Mouse (Mus musculus) thymus, adult 2 months (tissue): ENCODE measurements around the gene Tlcd1.

Source experiments
- CTCF ChIP-seq: fragments of 200-500 bp; IDR thresholded peaks from 2 replicates; pipeline ENCODE4 v1.5.1; 2012; ENCODE audit warnings: mild to moderate bottlenecking, control low read depth, low read length, moderate library complexity, borderline replicate concordance; ENCODE audit not compliant: control insufficient read depth, poor library complexity, insufficient read depth; ENCODE audit errors: extremely low read depth
- POLR2A ChIP-seq: fragments of 200-500 bp; IDR thresholded peaks from 2 replicates; pipeline ENCODE4 v1.6.1; 2012; ENCODE audit warnings: mild to moderate bottlenecking, low read length, control low read depth, moderate library complexity; ENCODE audit not compliant: control insufficient read depth, poor library complexity, insufficient read depth; ENCODE audit errors: extremely low read depth

DNA sequence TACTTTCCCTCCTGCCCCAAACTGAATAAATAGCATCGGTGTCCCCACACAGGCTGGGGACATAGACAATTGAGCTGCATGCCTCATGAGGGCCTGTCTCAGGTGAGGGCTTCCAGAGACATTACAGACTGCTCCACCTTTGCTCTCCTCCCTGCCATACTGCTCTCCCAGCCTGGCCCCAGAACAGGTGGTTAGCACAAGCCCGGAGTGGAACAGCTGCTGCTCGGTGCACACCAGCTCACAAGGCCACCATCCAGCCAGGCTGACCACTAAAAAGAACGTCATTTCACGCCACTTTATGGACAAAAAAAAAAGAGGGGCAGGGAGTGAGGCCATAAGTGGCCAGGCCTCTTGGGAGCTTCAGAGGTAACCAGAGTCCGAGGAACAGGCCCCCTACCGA, 30.7 kb downstream of the Tlcd1 start:
- TF ChIP-seq CTCF (no peak), POLR2A (no peak)
